Mouse (Mus musculus): ENCODE data around the gene 9130213A22Rik. TPM values are rescaled to one million over a fixed set of nuclear protein-coding genes. Genes with fewer than 3 reads are reported as not detected.
A peak's percentile ranks its signal among the peaks of the same experiment; 100 is the strongest.

Gene 9130213A22Rik
- under 1 TPM in 1 of 3 experiments, not detected in 2; 0.63 TPM for polyA plus RNA-seq (2017; shearing (Covaris generic))

DNA sequence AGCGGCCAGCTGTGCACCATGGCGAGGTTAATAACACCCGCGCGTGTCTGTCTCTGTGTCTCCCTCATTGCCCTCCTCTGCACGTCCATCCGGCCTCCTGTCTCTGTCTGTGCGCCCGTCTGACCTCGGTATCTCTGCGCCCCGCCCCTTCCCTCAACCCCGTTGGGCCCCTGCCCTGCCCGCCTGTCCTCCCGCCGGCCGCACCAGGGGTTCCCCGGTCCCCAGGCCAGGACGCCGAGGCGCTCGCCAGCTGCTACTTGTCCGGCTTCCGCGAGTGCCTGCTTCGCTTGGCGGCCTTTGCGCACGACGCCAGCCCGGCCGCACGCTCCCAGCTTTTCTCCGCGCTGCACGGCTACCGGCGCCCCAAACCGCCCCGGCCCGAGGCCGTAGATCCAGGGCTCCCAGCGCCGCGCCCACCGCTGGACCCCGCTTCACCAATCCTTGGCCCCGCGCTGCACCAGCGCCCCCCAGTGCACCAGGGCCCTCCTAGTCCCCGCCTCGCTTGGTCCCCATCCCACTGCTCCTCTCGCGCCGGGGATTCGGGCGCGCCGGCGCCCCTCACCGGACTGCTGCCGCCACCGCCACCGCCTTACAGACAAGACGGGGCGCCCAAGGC lies at the start of gene 9130213A22Rik:
Gene 9130213A22Rik, minus strand, starts transcription at position 254 of the 616 bp plus-strand sequence.
- ATAC-seq = no peak

DNA sequence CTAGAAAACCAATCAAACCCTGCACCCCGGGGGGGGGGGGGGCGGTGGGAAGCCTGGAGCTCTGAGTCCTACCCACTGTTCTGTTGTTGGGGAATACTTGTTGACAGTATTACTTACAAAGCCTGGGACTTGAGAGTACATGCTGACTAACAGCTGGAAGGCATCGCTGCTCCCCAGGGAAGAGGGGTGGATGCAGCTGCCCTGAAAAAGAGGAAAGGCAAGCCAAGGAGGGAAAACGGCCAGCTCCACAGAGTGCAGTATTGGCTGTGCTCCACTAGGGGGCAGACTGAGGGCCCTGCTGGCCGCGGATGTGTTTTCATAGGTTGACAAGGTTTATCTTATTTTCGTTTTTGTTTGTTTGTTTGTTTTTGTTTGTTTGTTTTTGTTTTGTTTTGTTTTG lies 49.2 kb upstream of the 9130213A22Rik start:
- ATAC-seq = no peak

DNA sequence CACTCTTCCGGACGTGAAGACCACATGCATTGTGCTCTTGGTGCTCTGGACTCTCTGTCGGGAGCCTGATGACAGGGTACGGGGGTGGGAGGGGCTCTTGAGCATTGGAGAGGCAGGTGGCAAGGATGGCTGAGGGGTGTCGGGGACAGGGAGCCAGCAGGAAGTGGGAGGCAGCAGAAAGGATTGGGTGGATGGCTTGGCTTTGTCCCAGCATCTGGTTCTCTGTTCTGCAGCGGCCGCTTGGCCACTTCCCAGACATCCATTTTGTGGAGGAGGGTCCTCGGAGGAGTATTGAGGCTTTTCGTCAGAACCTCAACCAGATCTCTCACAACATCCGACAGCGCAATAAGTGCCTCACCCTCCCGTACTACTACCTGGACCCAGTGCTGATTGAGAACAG lies 46.9 kb upstream of the 9130213A22Rik start:
- ATAC-seq = no peak

DNA sequence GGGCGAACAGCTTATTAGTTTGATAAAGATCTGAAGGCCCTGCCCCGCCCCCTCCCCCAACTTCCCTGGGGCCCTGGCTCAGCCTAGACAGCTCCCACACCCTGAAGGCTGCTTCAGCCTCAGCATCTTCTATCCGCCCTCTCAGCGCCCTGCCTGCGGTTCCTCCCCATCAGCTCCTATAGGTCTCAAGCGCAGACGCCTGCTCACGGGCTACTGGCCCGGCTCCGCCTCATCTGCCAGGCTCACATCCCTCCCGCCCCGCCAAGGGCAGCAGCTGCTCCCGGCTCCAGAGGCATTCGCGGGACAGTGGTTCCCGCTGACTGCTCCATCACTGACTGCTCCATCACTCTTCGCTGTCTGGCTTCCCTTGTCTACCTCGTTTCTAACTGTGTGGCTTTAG lies 34.4 kb upstream of the 9130213A22Rik start, which contains the start of gene Alox12b:
Gene Alox12b, plus strand, starts transcription at position 190 of the 400 bp plus-strand sequence.
- ATAC-seq = no peak

DNA sequence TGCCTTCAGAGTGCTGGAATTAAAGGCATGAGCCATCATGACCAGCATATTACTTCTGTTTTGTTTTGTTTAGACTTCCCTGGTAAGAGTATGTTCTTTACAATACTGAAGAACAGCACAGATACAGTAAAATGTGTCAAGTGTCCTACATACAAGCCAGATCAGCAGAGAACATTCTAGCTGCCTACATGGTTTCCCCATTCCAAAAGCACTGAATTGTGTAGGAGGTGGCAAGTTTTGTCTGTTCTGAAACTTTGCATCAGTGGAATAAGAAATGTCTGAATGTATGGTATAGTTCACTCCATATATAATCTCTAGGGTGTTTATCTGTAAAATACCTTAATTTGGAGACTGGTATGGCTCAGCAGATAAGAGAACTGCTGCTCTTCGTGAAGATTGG lies 33.0 kb upstream of the 9130213A22Rik start:
- ATAC-seq = no peak

DNA sequence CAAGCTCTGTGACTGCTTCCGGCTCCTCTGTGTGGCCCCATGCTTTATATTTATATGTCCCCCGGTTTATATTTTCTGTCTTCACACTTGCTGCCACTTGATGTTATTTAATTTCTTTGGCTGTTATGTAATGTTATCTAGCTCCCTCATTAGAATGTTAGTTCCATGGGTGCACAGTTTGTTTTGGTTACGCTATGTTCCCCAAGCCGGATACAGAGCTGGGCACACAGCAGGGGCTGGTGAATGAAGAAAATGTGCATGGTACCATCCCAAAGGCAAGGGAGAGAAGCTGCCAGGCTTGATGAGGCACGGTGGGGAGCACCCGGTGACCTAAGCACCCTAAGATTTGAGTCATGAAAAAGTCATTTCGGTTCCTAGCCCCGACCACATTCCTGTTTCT lies 31.4 kb upstream of the 9130213A22Rik start:
- ATAC-seq = no peak

DNA sequence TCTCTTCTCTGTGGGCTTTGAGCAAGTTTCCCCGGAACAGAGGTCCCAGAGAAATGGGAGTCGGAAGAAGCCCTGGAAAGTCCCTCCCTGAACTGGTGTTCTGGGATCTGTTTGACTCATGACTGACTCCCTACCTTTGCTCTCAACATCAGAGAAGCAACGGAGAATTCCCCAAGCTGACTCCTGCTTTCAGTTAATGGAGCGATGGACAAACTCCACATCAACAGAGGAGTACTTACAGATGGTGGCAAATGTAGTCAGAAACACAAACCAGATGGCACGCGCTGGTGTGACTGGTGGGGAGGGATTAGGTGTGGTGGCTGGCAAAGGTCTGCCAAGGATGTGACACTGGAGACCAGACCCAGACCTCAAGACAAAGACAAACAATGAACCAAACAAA lies 28.6 kb upstream of the 9130213A22Rik start:
- ATAC-seq = no peak

DNA sequence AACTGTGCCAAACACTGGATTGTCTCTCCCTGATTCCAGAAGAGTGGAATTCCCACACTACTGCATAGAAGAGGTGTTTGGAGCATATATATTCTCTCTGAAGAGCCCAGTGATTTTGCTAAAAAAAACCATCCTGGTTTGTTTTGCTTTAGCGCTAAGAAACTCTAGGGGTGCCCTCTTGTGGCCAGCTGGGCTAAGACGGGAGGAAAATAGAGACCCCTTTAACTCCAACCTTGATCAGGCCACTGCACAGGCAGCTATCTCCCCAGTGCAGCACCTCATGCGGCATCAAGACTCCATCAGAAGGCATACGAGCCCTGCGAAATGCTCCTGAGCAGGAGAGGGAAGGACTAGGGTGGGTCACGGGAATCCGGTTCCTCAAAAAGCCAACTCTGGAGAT lies 28.1 kb upstream of the 9130213A22Rik start:
- ATAC-seq = no peak

DNA sequence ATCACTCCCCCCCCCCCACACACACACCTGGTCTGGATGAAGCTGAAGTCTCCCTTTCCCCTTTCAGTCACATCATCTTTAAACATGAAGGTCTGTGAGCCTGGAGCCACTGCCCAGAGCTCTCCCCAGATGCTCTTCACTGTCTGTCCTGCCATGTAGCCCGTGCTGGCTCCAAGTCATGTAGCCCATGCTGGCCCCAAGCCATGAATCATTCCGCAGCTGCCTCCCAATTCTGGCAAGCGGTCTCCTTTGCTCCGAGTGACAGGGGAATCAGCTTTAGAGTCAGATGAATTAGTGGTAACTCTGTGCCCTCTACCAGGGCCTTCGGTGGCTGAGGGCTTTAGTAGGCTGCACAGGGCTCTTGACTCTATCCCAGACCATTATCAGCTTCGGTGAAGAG lies 27.3 kb upstream of the 9130213A22Rik start:
- no peak for ATAC-seq

DNA sequence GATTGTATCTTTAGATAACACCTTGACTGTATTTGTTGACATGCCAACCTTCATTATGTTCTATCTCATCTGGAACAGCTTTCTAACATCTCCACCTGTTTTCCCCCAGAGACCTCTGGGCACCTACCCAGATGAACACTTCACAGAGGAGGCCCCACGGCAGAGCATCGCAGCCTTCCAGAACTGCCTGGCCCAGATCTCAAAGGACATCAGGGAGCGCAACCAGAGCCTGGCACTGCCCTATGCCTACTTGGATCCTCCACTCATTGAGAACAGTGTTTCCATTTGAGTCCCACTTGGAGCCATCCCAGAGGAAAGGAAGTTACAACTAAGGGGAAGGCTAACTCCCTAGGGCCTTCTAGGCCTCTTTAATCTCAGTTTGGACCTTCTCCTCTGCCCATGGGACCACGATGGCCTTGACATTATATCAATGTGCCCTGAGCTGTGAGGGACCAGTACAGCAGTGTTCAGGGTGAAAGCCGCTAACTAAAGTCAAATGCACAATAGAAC lies 26.1 kb upstream of the 9130213A22Rik start:
- ATAC-seq = no peak

DNA sequence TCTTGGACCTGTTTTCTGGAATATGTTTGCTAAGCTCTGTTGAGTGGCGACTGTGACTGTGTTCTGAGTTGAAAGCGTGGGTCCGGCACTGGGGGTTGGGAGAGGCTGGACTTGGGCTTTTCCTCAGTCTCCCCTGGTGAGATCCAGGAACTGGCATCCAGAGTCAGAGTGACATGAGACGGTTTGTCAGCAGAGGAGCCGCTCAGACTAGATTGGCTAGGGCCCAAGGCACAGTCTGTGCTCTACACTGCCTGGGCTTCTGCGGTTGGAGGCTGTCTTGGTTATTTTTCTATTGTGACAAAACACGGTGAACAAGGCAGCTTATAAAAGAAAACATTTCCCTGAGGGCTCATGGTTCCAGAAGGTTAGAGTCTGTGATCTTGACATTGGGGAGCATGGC lies 25.2 kb upstream of the 9130213A22Rik start:
- ATAC-seq = no peak

DNA sequence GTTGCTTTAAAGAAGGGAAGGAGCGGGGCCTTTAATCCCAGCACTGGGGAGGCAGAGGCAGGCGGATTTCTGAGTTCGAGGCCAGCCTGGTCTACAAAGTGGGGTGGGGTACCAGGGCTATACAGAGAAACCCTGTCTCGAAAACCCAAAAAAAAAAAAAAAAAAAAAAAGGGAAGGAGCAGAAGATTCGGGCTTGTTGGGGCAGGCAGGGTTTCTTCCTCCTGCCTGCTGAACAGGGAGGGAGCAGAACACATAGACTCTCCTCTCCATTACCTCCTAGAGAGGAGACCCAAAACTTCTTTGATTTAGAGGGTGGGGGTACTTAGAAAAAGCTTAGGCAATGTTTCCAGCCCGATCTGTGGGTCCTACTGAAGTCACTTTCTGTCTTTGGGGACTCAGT lies 13.0 kb upstream of the 9130213A22Rik start:
- ATAC-seq = no peak

DNA sequence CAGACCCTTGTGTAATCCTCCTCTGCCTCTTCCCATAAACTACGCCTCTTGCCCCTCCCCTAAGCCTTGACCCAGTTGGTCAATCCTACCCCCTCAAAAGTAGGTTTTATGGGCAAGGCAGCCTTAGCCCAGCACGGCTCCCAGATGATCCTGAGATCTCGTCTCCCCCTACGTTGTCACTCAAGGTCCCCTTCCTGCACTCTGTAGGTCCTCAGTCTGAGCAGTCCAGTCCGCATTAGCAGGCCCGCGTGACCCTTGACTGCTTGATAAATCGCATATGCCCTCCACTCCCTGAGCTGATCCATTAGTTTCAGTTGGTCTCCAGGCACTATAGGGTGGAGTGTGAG lies 12.2 kb upstream of the 9130213A22Rik start:
- ATAC-seq = no peak

DNA sequence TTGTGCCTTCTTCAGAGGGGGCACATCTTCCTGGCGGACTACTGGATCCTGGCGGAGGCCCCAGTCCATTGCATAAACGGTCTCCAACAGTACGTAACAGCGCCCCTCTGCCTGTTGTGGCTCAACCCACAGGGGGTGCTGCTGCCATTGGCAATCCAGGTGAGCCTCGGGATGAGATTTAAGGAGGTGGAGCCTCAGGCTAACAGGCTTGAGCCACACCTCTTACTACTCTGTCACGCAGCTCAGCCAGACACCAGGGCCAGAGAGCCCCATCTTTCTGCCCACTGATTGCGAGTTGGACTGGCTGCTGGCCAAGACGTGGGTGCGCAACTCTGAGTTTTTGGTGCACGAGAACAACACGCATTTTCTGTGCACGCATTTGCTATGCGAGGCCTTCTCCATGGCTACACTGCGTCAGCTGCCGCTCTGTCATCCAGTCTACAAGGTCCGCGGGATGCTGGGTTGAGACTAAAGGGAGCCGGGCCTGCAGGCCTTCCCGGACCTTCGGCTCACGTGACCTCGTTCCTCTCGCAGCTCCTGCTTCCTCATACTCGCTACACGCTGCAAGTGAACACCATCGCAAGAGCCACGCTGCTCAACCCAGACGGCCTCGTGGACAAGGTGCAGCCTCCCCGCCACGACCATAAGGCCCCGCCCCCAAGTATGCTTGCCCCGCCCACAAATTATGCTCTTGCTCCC lies 11.7 kb upstream of the 9130213A22Rik start:
- no peak for ATAC-seq

DNA sequence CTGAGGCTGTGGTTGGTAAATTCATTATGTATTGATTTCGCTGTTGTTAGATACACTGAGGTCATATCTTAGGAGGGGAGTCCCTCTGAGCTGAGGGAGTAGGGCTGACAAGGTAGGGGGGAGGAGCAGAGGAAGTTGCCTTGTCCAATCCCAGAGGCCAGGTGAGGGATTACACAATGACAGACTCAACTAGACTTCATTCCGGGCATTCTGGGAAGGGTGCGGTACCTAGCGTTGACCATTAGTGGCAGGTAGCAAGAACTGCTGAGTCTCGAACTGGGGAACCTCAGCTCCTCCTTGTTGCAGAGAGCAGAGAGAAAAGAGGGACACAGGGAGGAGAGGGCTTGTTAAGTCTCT lies 11.2 kb upstream of the 9130213A22Rik start:
- no peak for ATAC-seq

DNA sequence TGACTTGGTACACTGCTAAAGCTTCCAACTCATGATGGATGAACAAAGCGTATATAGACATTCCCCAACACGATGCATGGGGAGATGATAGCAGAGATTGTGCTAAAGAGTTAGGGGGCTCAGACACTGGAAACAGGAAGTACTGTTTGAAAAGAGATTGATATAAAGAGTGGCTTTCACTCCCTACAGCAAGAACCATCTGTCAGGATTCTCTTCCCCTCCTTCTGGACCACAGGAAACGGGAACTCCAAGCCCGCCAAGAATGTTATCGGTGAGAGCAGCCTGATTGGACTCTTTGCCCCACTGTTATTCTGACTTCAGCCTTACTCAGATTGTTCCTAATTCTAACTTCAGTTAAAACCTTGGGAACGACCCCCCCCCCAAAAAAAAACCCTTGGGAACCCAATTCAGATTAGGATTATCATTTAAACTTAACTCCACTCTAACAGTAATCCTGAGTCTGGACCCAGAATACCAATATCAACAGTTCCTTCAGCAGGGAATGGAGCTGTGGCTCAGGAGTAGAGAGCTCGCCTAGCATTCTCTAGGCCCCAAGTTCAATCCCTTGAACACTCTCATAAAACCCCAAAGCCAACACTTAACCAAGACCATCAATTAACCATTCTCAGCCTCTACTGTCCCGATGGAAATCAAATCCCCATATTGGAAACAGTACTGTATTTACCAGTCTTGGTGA lies 6.2 kb upstream of the 9130213A22Rik start:
- ATAC-seq = no peak

DNA sequence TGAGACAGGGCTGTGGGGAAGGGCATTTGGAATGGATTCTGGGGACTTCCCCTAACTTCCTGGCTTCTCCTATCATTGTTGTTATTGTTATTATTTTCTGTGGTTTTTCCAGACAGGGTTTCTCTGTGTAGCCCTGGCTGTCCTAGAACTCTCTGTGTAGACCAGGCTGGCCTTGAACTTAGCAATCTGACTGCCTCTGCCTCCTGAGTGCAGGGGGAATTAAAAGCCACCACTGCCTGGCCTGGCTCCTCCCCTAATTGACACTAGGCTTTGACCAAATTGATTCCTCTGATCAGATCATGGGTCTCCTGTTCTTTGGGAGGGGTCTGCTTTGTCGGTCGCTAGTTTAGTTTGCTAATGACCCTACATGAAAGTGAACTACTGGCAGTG lies 4.3 kb upstream of the 9130213A22Rik start:
- ATAC-seq = no peak

DNA sequence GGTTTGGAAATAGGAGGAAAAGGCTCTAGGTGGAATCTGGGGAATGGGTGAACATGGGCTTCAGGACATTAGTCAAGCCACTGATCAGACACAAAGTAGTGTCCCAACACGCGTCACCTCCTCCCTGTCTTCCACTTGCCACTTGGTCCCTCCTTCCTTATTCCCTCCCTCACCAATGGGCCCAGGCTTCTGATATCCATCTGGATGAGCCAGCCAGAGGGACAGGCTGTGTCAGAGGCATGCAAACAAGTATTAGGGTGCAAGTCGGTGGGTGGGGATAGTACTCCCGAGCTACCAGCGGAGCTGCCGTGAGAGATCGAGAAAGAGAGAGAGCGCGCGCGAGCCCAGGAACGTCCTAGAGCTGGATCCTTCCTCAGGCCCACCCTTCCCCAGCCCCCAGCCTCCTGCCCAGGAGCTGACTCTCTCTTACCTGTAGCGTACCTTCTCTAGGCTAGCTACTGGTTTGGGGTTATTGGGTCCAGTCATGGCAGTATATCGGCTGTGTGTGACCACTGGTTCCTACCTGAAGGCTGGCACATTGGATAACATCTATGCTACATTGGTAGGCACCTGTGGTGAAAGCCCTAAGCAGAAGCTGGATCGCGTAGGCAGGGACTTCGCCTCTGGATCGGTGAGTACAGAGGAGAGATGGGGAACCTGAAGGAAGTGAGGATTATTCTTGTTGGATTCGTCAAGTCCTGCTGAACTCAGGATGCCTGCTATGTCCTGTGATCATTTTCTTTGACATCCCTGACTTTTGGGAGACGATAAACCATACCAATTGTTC lies 3.7 kb upstream of the 9130213A22Rik start:
- no peak for ATAC-seq

DNA sequence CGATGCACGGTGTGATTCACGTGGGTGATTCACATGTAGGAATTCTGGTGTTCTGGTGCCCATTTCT lies 3.3 kb upstream of the 9130213A22Rik start, which contains the start of gene Aloxe3:
Gene Aloxe3, plus strand, starts transcription at position 45 of the 67 bp plus-strand sequence.
- no peak for ATAC-seq

DNA sequence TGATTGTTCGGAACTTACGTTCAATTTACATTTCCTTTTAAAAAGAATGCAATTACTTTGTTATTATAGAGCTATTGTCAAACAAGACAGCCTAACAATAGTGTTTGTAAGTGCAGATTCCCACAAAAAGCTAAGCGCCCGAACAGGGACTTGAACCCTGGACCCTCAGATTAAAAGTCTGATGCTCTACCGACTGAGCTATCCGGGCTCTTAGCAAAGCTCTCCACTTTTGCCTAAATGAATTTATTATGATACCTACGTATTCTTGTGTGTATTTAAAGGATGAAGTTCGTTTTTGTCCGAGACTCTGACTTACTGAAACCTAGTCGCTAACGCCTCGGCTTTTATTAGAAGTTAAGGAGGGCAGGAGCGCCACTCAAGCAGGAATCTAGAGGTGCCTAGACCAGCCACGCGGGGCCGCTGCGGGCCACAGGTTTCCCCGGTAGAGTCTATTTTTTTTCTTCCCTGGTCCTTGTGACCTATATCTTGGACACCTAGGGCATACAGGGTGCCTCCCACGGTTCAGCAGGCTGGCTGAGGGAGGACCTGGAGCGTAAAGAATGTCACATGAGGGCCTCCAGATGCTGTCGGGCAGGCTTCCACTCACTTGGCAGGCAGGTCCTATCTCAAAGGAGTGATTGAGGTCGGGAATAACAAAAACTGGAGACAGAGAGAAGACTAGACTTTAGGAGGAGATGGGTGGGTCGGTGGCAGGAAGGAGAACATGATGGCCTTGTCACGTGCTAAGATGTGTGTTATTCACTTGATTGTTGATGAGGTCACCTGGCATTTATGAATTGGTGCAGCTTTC lies 2.9 kb upstream of the 9130213A22Rik start:
- peak; percentile 49 for ATAC-seq

DNA sequence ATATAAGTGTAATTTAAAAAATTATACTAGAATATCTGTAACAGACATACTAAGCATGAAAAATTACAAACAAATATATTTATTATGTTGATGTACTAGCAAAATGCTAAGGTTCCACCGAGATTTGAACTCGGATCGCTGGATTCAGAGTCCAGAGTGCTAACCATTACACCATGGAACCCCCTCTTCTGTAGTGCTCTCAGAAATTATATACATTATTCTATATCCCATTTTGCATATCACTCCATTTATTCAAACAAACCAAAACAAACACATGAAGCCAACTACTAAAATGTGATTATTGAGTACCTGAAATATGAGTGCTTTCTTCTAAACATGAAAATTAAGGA lies 2.1 kb upstream of the 9130213A22Rik start:
- peak; percentile 14 for ATAC-seq

DNA sequence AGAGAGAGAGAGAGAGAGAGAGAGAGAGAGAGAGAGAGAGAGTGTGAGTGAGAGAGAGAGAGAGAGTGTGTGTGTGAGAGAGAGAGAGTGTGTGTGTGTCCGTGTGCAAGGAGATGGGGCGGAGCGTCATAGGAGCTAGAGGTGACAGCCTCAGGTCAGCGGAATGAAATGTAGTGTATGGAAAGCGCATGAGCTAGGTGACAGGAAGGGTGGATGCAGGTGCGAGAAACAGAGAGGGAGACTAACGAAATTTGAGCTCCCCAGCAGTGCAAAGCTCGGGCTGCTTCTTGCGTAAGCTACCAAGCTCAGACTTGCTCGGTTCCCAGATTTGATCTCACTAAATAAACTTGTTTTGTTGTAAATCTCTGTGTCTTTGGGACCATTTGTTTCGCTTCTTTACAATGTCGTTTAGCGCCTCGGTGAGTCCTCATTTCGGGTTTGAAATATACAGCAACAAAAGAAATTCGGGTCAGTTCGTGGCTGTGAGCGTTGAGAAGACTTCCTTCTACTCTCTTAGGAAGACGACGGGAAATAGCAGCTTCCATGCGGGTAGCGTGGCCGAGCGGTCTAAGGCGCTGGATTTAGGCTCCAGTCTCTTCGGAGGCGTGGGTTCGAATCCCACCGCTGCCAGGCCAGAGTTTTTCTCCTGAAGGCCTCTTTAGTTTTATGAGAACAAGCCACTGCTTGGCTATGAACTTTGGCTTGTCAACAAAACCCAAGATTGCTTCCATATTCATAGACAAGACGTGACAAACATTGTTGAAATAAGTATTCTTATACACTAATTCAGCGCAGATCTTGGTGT lies 1.5 kb upstream of the 9130213A22Rik start:
- peak; percentile 33 for ATAC-seq
